Mouse (Mus musculus) liver, adult (tissue): ENCODE results near the gene Gm8764.
"Not testable (repeated sequence)": the region's sequence is repeated elsewhere in the genome, so short reads cannot be mapped to it uniquely, and the experiment has no call there.

Experiments used
- GATA4 ChIP-seq: IDR thresholded peaks from 2 replicates; pipeline ENCODE4 v1.6.1; 2014; ENCODE audit warnings: mild to moderate bottlenecking, low read length; ENCODE audit not compliant: insufficient replicate concordance

Gm8764 gene

DNA sequence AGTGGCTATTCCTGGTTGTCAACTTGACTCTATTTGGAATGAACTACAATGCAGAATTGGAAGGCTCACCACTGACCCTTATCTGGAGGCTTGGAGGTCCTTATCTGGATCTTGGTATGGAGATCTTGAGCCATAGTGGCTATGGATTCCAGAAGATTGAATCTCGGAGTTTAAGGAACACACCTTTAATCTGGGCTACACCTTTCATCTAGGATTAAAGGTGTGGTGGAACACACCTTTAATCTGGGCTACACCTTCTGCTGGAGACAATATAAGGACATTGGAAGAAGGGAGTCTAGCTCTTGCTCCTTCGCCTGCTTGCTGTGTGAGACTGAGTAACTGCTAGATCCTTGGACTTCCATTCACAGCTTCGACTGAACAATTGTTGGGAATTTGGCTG is at the start of gene Gm8764:
Gene Gm8764 (plus strand): TSS at position 301 of the 400 bp plus-strand sequence.
- TF ChIP-seq GATA4 = not testable (repeated sequence)

DNA sequence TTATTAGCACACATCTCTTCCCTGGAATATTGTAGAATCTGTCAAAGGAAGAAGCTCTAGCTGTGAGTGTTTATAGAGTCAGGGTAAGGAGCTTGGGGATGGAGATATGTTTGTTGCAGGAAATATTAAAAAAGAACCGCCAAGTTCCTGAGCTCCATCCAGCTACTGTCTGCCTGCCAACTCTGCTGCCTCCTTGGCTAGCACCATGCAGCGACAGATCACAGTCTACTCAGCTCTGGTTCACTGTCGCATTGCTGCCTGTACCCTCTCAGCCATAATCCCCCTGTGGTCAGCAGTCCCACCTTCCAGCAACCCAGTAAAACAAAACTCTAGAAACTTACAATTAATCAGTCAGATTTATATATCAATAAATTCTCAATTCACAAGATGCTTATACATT is 49.8 kb upstream of the Gm8764 start:
- no peak for TF ChIP-seq GATA4

DNA sequence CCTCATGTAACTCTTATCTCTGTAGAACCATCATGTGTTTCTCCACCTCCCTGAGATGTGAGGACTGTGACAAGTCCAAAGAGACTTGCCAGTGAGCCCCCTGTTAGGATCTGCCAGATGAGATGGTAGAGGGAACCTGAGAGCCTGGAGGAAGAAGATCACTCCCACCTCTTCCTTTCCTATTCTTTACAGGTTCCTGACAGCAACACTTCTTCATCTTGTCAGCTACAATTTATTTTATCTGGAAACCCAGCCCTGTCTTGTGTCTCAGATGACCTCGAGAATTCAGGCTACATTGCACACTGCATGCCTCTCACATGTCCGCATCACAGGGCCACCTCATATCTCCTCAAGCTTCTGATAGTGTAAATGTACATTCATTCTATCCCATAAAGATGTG is 41.5 kb upstream of the Gm8764 start:
- TF ChIP-seq GATA4 = no peak

DNA sequence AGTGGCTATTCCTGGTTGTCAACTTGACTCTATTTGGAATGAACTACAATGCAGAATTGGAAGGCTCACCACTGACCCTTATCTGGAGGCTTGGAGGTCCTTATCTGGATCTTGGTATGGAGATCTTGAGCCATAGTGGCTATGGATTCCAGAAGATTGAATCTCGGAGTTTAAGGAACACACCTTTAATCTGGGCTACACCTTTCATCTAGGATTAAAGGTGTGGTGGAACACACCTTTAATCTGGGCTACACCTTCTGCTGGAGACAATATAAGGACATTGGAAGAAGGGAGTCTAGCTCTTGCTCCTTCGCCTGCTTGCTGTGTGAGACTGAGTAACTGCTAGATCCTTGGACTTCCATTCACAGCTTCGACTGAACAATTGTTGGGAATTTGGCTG is 17.1 kb upstream of the Gm8764 start, which contains the start of gene Gm21293:
Gene Gm21293 (plus strand): TSS at position 301 of the 400 bp plus-strand sequence.
- not testable (repeated sequence) for TF ChIP-seq GATA4

DNA sequence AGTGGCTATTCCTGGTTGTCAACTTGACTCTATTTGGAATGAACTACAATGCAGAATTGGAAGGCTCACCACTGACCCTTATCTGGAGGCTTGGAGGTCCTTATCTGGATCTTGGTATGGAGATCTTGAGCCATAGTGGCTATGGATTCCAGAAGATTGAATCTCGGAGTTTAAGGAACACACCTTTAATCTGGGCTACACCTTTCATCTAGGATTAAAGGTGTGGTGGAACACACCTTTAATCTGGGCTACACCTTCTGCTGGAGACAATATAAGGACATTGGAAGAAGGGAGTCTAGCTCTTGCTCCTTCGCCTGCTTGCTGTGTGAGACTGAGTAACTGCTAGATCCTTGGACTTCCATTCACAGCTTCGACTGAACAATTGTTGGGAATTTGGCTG is 8.6 kb upstream of the Gm8764 start, which contains the start of gene Gm6763:
Gene Gm6763 (plus strand): TSS at position 301 of the 400 bp plus-strand sequence.
- TF ChIP-seq GATA4 = not testable (repeated sequence)

DNA sequence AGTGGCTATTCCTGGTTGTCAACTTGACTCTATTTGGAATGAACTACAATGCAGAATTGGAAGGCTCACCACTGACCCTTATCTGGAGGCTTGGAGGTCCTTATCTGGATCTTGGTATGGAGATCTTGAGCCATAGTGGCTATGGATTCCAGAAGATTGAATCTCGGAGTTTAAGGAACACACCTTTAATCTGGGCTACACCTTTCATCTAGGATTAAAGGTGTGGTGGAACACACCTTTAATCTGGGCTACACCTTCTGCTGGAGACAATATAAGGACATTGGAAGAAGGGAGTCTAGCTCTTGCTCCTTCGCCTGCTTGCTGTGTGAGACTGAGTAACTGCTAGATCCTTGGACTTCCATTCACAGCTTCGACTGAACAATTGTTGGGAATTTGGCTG is 8.4 kb downstream of the Gm8764 start, which contains the start of gene Gm21304:
Gene Gm21304 (plus strand): TSS at position 301 of the 400 bp plus-strand sequence.
- not testable (repeated sequence) for TF ChIP-seq GATA4

DNA sequence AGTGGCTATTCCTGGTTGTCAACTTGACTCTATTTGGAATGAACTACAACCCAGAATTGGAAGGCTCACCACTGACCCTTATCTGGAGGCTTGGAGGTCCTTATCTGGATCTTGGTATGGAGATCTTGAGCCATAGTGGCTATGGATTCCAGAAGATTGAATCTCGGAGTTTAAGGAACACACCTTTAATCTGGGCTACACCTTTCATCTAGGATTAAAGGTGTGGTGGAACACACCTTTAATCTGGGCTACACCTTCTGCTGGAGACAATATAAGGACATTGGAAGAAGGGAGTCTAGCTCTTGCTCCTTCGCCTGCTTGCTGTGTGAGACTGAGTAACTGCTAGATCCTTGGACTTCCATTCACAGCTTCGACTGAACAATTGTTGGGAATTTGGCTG is 16.9 kb downstream of the Gm8764 start, which contains the start of gene Gm21312:
Gene Gm21312 (plus strand): TSS at position 301 of the 400 bp plus-strand sequence.
- TF ChIP-seq GATA4 = not testable (repeated sequence)

DNA sequence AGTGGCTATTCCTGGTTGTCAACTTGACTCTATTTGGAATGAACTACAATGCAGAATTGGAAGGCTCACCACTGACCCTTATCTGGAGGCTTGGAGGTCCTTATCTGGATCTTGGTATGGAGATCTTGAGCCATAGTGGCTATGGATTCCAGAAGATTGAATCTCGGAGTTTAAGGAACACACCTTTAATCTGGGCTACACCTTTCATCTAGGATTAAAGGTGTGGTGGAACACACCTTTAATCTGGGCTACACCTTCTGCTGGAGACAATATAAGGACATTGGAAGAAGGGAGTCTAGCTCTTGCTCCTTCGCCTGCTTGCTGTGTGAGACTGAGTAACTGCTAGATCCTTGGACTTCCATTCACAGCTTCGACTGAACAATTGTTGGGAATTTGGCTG is 25.4 kb downstream of the Gm8764 start, which contains the start of gene Gm20765:
Gene Gm20765 (plus strand): TSS at position 301 of the 400 bp plus-strand sequence.
- not testable (repeated sequence) for TF ChIP-seq GATA4

DNA sequence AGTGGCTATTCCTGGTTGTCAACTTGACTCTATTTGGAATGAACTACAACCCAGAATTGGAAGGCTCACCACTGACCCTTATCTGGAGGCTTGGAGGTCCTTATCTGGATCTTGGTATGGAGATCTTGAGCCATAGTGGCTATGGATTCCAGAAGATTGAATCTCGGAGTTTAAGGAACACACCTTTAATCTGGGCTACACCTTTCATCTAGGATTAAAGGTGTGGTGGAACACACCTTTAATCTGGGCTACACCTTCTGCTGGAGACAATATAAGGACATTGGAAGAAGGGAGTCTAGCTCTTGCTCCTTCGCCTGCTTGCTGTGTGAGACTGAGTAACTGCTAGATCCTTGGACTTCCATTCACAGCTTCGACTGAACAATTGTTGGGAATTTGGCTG is 33.9 kb downstream of the Gm8764 start, which contains the start of gene Gm4340:
Gene Gm4340 (plus strand): TSS at position 301 of the 400 bp plus-strand sequence.
- not testable (repeated sequence) for TF ChIP-seq GATA4

DNA sequence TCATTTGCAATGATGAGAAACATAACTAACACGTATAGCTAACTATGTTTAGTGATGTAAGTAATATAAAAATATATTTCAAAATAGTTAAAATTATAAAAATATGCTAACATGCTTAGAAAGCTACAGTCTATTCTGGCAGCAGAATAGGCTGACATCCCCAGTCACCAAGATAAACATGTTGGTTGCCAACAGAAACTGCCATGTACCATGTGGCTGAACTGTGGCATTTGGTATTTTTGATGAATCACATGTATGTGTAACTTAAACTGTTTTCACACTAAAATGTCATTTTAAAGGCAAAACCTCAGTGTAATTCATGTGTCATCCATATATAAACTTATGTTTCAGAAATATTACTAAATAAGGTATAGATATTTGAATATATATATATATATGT is 49.8 kb downstream of the Gm8764 start:
- no peak for TF ChIP-seq GATA4

DNA sequence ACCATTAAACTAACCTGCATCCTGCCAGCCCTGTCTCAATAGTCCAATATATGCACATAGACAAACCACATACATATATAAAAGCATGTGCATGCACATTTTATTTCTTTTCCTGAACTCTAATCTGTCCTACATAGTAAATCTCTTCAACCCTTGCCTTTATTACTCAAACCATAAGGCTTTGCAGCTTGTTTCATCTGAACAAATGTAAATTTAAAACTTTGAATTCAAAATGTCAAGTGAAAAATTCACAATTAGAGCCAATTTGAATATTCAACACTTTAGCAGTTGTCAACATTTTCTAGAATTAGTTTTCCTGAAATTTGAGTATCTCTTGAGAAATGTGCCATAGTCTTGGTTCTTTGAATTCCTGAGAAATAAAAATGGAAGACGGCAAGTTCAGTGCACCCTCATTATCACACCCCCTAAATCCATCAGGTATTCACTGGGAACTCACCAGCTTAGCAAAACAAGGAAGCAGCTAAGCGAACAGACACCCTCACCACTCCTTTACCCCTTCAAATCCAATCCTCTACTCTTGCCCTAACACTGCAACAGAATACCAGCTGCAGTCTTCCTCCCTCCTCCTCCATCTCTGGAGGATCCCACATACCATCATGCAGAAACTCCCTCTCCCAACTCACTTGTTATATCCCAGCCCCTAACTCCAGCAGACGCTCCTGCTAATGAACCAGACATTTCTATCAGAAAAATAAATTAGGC is 50.6 kb downstream of the Gm8764 start:
- TF ChIP-seq GATA4 = no peak
